Mouse (Mus musculus): ENCODE measurements around the gene Gm20458.
A peak's percentile ranks its signal among the peaks of the same experiment; 100 is the strongest.

GRCm38 (mm10) chr2:164520782-164521181 lies 60.0 kb downstream of the Gm20458 start:
- TF ChIP-seq POLR2A (IDR thresholded peaks at IDR 0.05; ENCODE audit: extremely low read depth, insufficient read depth, low read length) (no peak), CTCF (IDR thresholded peaks at IDR 0.05; ENCODE audit: extremely low read depth, insufficient read depth, low read length) (peak; percentile 65)
